Mouse (Mus musculus) adipocyte (in vitro differentiated cells): ENCODE data around the gene Mfsd12.

Source experiments
- DNase-seq: peaks from one replicate; pipeline ENCODE4 v3.0.0-alpha.2; 2016; ENCODE audit warnings: low spot score

Gene Mfsd12

GRCm38 (mm10) chr10:81329194-81329975 is 27.9 kb upstream of the Mfsd12 start:
- DNase-seq = peak; percentile 35

- DNase-seq = no peak
Observed at GRCm38 (mm10) chr10:81330007-81330406, 27.3 kb upstream of the Mfsd12 start.

GRCm38 (mm10) chr10:81332277-81332676 is 25.0 kb upstream of the Mfsd12 start:
- no peak for DNase-seq

- no peak for DNase-seq
Observed at GRCm38 (mm10) chr10:81334324-81334723, 23.0 kb upstream of the Mfsd12 start.

GRCm38 (mm10) chr10:81335393-81336340 is 21.6 kb upstream of the Mfsd12 start:
- no peak for DNase-seq

- no peak for DNase-seq
Observed at GRCm38 (mm10) chr10:81336558-81336957, 20.7 kb upstream of the Mfsd12 start.

GRCm38 (mm10) chr10:81340551-81341332 is 16.5 kb upstream of the Mfsd12 start:
- no peak for DNase-seq

- peak; percentile 54 for DNase-seq
Observed at GRCm38 (mm10) chr10:81341333-81341949, 15.8 kb upstream of the Mfsd12 start.

- DNase-seq = no peak
Observed at GRCm38 (mm10) chr10:81342686-81343505, 14.4 kb upstream of the Mfsd12 start, which contains the start of gene Gipc3. Gene Gipc3 (minus strand): TSS chr10:81343266.

- no peak for DNase-seq
Observed at GRCm38 (mm10) chr10:81344421-81345161, 12.7 kb upstream of the Mfsd12 start.

GRCm38 (mm10) chr10:81345162-81345534 is 12.1 kb upstream of the Mfsd12 start:
- no peak for DNase-seq

GRCm38 (mm10) chr10:81346453-81347067 is 10.7 kb upstream of the Mfsd12 start:
- DNase-seq = no peak

- DNase-seq = peak; percentile 67
Observed at GRCm38 (mm10) chr10:81349146-81349545, 8.1 kb upstream of the Mfsd12 start.

- no peak for DNase-seq
Observed at GRCm38 (mm10) chr10:81349961-81350350, 7.3 kb upstream of the Mfsd12 start.

- DNase-seq = peak; percentile 98
Observed at GRCm38 (mm10) chr10:81350351-81351063, 6.8 kb upstream of the Mfsd12 start, which contains the start of gene Hmg20b. Gene Hmg20b (minus strand): TSS chr10:81350480.

GRCm38 (mm10) chr10:81351678-81352291 is 5.5 kb upstream of the Mfsd12 start:
- DNase-seq = no peak

GRCm38 (mm10) chr10:81354738-81355477 is 2.4 kb upstream of the Mfsd12 start:
- no peak for DNase-seq

GRCm38 (mm10) chr10:81355533-81355932 is 1.8 kb upstream of the Mfsd12 start:
- DNase-seq = peak; percentile 35
